Mouse (Mus musculus): Measurements from ENCODE around the gene Stard13. TPM values are rescaled to one million over a fixed set of nuclear protein-coding genes. Genes with fewer than 3 reads are reported as not detected.

The Stard13 gene
- polyA plus RNA-seq, 1 experiment from 2014 or later: 4.5 TPM

DNA sequence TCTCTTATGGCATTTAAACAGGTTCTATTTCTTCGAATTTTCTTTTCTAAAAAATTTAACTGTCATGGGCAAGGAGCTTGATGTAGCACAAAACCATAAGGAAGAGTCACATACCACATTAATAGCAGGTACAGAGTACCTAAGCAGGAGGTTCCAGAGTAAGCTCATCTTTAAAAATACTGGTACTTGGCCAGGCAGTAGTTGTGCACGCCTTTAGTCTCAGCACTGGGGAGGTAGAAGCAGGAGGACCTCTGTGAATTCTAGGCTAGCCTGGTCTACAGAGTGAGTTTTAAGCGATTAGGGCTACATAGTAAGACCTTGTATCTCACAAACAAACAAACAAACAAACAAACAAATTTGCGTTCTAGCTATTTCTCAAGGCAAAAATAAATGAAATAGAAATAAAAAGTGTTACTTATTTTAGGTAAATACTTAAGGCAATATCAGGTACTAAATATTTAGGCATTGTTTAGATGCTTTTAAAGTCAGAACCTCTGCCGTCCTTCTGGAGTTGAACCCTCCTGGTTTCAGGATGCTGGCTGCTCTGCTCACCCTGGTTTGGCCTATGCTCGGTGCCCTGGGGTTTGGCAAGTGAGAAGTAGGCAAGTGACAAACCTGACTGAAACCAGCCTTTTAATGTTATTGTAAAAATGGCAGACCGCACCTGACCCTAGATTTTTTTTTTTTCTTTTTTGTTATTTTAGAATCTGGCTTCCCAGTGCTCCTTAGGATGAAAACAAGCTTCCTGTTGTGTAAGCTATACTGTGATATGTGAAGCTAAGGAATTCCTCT, 122.4 kb downstream of the Stard13 start:
- no peaks in the 10 kb centered on the region for H3K36me3 ChIP-seq (ENCODE audit: control insufficient read depth, insufficient read depth)
- no peak overlapping the region for H3K9ac ChIP-seq (ENCODE audit: low read length)
- no peaks in the 10 kb centered on the region for H3K27me3 ChIP-seq (ENCODE audit: control insufficient read depth, insufficient read depth, low read length)
- WGBS: 80% methylated on average over 7 of the region's 7 CpGs
- ATAC-seq (replicated peaks; ENCODE audit: extremely low read depth, insufficient read depth, low FRiP score): no peak
- no peak overlapping the region for H3K4me3 ChIP-seq (ENCODE audit: low read length)
- no peaks in the 10 kb centered on the region for H3K4me1 ChIP-seq (ENCODE audit: control insufficient read depth, insufficient read depth, low read length)
- no peak overlapping the region for H3K4me2 ChIP-seq (ENCODE audit: low read depth, low read length)
- no peak overlapping the region for H3K27ac ChIP-seq (ENCODE audit: low read length)
- no peaks in the 10 kb centered on the region for H3K9me3 ChIP-seq (replicated peaks; ENCODE audit: control insufficient read depth, low read length)

DNA sequence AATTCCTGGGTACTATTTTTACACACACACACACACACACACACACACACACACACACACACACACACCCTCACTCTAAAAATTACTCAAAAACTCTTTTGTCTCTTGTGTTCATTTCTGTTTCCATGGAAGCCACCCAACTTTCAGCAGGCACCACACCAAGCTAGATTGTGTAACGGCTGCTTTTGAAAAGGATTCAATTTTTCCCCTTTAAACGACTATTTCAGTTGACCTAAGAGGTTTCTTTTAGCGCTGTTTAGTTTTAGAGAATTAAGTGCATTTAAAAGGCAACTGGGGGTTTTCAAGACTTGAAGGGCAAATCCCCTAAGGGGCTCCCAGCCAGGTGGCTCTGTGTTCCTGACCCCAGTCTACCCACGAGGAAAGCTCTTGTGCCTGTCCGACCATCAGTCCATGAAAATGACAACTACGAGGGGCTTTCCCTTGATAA, 123.2 kb downstream of the Stard13 start:
- Histone ChIP-seq H3K4me3 (ENCODE audit: low read length) (no peak overlapping the region), H3K27ac (ENCODE audit: low read length) (0 out of 2 replicates have a peak overlapping the region, but pooled peaks have one; percentile 3), H3K36me3 (ENCODE audit: control insufficient read depth, insufficient read depth) (no peaks in the 10 kb centered on the region), H3K9me3 (replicated peaks; ENCODE audit: control insufficient read depth, low read length) (no peaks in the 10 kb centered on the region), H3K9ac (ENCODE audit: low read length) (no peak overlapping the region), H3K27me3 (ENCODE audit: control insufficient read depth, insufficient read depth, low read length) (no peaks in the 10 kb centered on the region), H3K4me2 (ENCODE audit: low read depth, low read length) (no peak overlapping the region), H3K4me1 (ENCODE audit: control insufficient read depth, insufficient read depth, low read length) (no peaks in the 10 kb centered on the region)
- 60% methylated on average over 6 of the region's 6 CpGs for WGBS
- ATAC-seq (replicated peaks; ENCODE audit: extremely low read depth, insufficient read depth, low FRiP score): no peak

DNA sequence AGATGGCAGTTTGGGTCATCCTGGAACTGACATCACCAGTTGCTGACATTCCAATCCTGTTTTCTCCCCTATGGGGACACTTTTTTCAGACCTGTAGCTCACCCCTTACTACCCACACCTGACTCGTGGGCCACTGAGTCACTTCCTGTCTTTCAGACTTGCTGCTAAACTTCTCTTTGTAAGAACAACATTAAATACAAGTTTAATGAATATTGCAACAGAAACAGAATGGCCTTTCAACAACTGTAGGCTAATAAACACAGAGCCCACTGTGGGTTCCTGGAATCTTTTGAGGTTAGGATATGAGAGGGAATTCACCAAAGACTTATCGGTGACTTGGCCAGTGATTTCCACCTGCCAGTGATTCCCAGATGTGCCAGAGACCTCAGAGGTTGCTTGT, 123.8 kb downstream of the Stard13 start:
- 64% methylated on average over 2 of the region's 2 CpGs for WGBS
- H3K4me3 ChIP-seq (ENCODE audit: low read length): no peak overlapping the region
- H3K9me3 ChIP-seq (replicated peaks; ENCODE audit: control insufficient read depth, low read length): no peaks in the 10 kb centered on the region
- H3K36me3 ChIP-seq (ENCODE audit: control insufficient read depth, insufficient read depth): no peaks in the 10 kb centered on the region
- no peak for ATAC-seq (replicated peaks; ENCODE audit: extremely low read depth, insufficient read depth, low FRiP score)
- no peak overlapping the region for H3K9ac ChIP-seq (ENCODE audit: low read length)
- no peak overlapping the region for H3K4me2 ChIP-seq (ENCODE audit: low read depth, low read length)
- H3K27ac ChIP-seq (ENCODE audit: low read length): no peak overlapping the region
- H3K27me3 ChIP-seq (ENCODE audit: control insufficient read depth, insufficient read depth, low read length): no peaks in the 10 kb centered on the region
- H3K4me1 ChIP-seq (ENCODE audit: control insufficient read depth, insufficient read depth, low read length): 0 out of 2 replicates have a peak, but pooled peaks cover 3% of the 10 kb centered on the region

DNA sequence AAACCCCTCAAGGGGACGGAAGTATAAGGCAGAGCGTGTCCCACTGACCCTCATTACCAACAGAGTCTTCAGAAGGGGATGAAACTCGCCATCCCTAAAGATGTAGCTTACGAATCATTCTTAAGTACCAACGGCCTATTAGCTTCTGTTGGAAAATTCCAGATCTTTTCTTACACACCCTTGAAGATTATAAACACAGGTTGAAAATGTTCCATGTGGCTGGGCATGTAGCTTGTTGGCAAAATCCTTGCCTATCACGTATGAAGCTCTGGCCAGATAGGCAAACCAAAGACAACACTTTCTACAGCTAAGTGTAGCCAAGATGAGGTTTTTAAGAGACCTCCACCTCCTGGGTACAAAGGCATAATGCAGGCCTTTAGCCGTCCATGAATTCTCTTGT, 124.7 kb downstream of the Stard13 start:
- Histone ChIP-seq H3K9me3 (replicated peaks; ENCODE audit: control insufficient read depth, low read length) (no peaks in the 10 kb centered on the region), H3K36me3 (ENCODE audit: control insufficient read depth, insufficient read depth) (no peaks in the 10 kb centered on the region), H3K4me1 (ENCODE audit: control insufficient read depth, insufficient read depth, low read length) (0 out of 2 replicates have a peak, but pooled peaks cover 6% of the 10 kb centered on the region), H3K4me2 (ENCODE audit: low read depth, low read length) (peak overlapping the region; percentile 31), H3K9ac (ENCODE audit: low read length) (no peak overlapping the region), H3K27me3 (ENCODE audit: control insufficient read depth, insufficient read depth, low read length) (no peaks in the 10 kb centered on the region), H3K27ac (ENCODE audit: low read length) (peak overlapping the region; percentile 46; the same call in 1 of the 2 replicates), H3K4me3 (ENCODE audit: low read length) (no peak overlapping the region; the same call in 1 of the 2 replicates)
- whole genome bisulfite sequencing: 73% methylated on average over 7 of the region's 7 CpGs
- no peak for ATAC-seq (replicated peaks; ENCODE audit: extremely low read depth, insufficient read depth, low FRiP score)

DNA sequence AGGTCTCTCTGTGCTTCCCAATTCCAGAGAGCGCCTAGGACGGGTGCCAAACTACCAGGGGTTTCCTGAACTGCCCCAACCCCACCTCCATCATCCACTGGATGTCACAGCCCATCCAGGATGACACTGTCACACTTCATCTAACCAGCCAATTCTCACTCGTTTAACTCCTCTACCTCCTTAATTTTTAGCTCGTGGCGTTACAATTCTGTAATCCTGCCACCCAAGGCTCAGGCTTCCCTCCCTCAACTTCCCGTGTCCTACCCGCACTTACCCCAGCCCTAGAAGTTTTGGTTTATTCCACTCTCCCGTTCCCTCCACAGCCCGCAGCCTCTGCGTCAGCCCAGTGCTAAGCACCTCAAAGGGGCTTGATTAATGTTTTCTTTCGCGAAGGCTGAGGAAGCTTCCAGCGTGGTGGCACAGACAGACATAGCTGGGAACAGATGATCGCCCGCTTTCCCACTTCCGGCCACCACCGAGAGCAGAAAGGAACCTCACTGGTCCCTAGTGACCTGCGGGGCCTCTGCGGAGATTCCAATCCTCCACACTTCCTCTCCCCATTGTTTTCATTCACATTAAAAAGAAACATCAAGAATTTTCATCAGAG, 125.2 kb downstream of the Stard13 start:
- Histone ChIP-seq H3K36me3 (ENCODE audit: control insufficient read depth, insufficient read depth) (no peaks in the 10 kb centered on the region), H3K4me1 (ENCODE audit: control insufficient read depth, insufficient read depth, low read length) (0 out of 2 replicates have a peak, but pooled peaks cover 6% of the 10 kb centered on the region), H3K4me2 (ENCODE audit: low read depth, low read length) (peak overlapping the region; percentile 31), H3K27me3 (ENCODE audit: control insufficient read depth, insufficient read depth, low read length) (no peaks in the 10 kb centered on the region), H3K27ac (ENCODE audit: low read length) (peak overlapping the region; percentile 11; the same call in 1 of the 2 replicates), H3K4me3 (ENCODE audit: low read length) (peak overlapping the region; percentile 16), H3K9me3 (replicated peaks; ENCODE audit: control insufficient read depth, low read length) (no peaks in the 10 kb centered on the region), H3K9ac (ENCODE audit: low read length) (no peak overlapping the region)
- no peak for ATAC-seq (replicated peaks; ENCODE audit: extremely low read depth, insufficient read depth, low FRiP score)
- 47% methylated on average over 19 of the region's 19 CpGs for WGBS

DNA sequence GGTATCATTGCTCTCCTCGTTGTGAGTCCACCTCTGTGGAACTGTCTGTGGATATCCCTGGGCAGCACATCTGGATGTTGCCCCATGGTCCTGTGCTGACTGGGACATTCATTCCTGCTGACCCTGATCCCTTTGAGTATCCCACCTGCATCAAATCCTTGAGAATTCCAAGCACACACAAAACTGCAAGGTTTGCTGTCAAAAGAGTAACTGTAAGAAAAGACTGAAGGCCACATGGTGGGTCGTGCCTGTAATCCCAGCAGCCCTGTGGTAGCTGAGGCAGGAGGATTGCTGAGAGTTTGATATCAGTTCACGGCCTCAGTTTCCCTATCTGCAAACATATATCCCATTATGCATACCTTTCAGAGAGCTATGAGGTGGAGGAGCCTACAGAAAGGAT, 126.8 kb downstream of the Stard13 start:
- H3K27ac ChIP-seq (ENCODE audit: low read length): no peak overlapping the region
- ATAC-seq (replicated peaks; ENCODE audit: extremely low read depth, insufficient read depth, low FRiP score): no peak
- H3K4me3 ChIP-seq (ENCODE audit: low read length): no peak overlapping the region
- 90% methylated on average over 3 of the region's 3 CpGs for WGBS
- no peak overlapping the region for H3K9ac ChIP-seq (ENCODE audit: low read length)
- H3K4me1 ChIP-seq (ENCODE audit: control insufficient read depth, insufficient read depth, low read length): 0 out of 2 replicates have a peak, but pooled peaks cover 6% of the 10 kb centered on the region
- H3K36me3 ChIP-seq (ENCODE audit: control insufficient read depth, insufficient read depth): no peaks in the 10 kb centered on the region
- H3K9me3 ChIP-seq (replicated peaks; ENCODE audit: control insufficient read depth, low read length): no peaks in the 10 kb centered on the region
- H3K4me2 ChIP-seq (ENCODE audit: low read depth, low read length): no peak overlapping the region
- H3K27me3 ChIP-seq (ENCODE audit: control insufficient read depth, insufficient read depth, low read length): no peaks in the 10 kb centered on the region

DNA sequence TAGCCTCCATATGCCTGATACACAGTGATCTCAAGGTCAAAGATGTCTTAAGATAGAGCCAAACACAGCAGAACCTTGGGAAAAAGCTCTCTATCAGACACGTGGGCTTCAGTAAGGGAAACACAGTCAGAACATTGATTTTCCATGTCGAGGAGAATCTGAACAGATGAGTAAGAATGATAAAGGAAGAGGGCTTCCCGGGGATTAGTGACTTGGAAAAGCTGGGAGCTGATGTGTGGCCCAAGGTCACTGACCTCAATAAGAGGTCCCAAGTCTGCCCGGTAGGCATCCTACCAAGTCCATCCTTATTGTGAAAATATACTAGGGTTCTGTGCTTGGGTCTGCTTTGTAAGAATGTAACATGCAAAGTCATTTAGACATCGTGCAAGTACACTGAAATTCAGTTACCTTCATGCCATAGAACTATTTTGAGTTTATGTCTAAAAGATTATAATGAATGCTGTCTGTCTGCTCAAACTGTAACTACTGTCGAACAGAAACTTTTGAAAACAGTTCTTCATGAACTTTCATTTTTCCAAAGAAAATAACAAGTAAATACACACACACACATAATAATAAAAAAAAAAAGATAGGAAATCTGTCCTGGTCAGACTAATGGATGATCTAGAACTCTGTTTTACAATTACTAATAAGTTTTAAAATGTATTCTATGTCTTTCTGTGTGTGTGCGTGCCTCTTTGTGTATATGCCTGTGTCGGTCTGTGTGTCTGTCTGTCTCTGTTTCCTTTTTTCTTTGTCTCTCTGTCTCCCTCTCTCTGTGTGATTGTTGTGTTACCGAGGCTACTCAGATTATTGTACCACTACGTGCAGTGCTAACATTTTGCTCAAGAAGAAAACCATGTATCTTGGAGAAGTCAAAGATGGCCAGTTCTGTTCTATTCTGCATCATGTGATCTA, 128.3 kb downstream of the Stard13 start:
- WGBS: 76% methylated on average over 10 of the region's 10 CpGs
- H3K9ac ChIP-seq (ENCODE audit: low read length): no peak overlapping the region
- H3K27me3 ChIP-seq (ENCODE audit: control insufficient read depth, insufficient read depth, low read length): no peaks in the 10 kb centered on the region
- 0 out of 2 replicates have a peak, but pooled peaks cover 6% of the 10 kb centered on the region for H3K4me1 ChIP-seq (ENCODE audit: control insufficient read depth, insufficient read depth, low read length)
- no peak overlapping the region for H3K4me2 ChIP-seq (ENCODE audit: low read depth, low read length)
- no peak overlapping the region for H3K4me3 ChIP-seq (ENCODE audit: low read length)
- no peaks in the 10 kb centered on the region for H3K9me3 ChIP-seq (replicated peaks; ENCODE audit: control insufficient read depth, low read length)
- H3K36me3 ChIP-seq (ENCODE audit: control insufficient read depth, insufficient read depth): no peaks in the 10 kb centered on the region
- no peak for ATAC-seq (replicated peaks; ENCODE audit: extremely low read depth, insufficient read depth, low FRiP score)
- H3K27ac ChIP-seq (ENCODE audit: low read length): no peak overlapping the region

DNA sequence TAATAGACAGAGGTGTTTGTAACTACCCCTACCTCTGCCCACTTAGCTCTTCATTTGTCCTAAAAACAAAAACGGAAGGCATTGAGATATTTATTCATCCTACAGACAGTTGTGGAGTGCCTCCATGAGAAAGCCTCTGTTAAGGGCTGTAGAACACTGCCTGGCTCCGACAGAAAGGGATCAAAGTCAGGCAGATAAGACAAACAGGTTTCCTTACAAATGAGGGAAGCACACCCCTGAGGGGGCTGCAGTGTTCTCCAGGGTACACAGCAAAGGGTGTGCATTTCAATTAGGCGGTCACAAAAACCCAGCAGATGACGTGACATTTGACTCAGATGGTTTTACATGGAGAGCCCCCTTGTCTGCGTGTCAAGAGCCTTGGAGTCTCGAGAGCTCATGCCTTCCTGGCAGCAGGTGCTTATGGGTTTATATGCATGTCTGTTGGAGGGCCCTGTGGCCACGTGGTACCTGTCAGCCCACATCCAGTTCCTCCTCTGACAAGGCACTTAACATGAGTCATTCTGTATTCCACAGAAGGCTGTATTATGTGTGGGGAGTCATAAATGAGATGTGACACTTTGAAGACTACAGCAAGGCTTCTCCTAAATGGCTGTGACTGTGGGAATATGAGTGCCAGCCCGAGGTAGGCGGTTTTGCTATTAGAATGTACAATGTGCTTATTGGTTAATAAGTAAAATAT, 129.1 kb downstream of the Stard13 start:
- Histone ChIP-seq H3K4me3 (ENCODE audit: low read length) (no peak overlapping the region), H3K27ac (ENCODE audit: low read length) (no peak overlapping the region), H3K9me3 (replicated peaks; ENCODE audit: control insufficient read depth, low read length) (no peaks in the 10 kb centered on the region), H3K4me2 (ENCODE audit: low read depth, low read length) (no peak overlapping the region), H3K4me1 (ENCODE audit: control insufficient read depth, insufficient read depth, low read length) (0 out of 2 replicates have a peak, but pooled peaks cover 6% of the 10 kb centered on the region), H3K27me3 (ENCODE audit: control insufficient read depth, insufficient read depth, low read length) (no peaks in the 10 kb centered on the region), H3K36me3 (ENCODE audit: control insufficient read depth, insufficient read depth) (no peaks in the 10 kb centered on the region), H3K9ac (ENCODE audit: low read length) (no peak overlapping the region)
- 44% methylated on average over 9 of the region's 9 CpGs for WGBS
- ATAC-seq (replicated peaks; ENCODE audit: extremely low read depth, insufficient read depth, low FRiP score): peak; percentile 45; the same call in 1 of the 2 replicates

All from heart, embryonic 16.5 days (tissue).